Mouse (Mus musculus) heart, adult 8-10 months (tissue): ENCODE measurements at regions not wholly inside any gene's neighbourhood (a gene's known extent, or its start where the extent isn't known, plus 50 kb on each side); places are given as distances from the start of the nearest gene placed in this dataset.

ENCODE experiments used
- DNase-seq: peaks from one replicate; pipeline ENCODE4 v3.0.0; 2022; ENCODE audit warnings: low spot score

DNA sequence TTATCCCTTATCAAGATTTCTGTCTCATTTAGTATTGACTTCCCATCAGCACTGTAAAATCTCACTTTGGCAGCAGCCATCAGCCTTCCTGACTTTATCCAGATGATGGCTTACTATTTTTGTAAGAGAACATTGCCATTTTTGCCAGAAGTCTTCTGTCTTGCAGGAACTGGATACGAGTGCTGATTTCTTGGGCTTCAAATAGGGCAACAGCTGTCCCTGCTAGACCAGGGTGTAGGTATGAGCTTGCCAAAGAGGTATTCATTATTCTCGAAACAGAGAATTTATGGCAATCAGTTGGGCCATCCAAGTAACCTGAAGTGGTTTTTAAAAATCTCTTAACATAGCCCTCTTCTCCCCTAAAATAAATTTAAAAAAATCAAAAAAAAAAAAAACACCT, 254.6 kb downstream of the 9330182O14Rik start:
- DNase-seq, result no peak

DNA sequence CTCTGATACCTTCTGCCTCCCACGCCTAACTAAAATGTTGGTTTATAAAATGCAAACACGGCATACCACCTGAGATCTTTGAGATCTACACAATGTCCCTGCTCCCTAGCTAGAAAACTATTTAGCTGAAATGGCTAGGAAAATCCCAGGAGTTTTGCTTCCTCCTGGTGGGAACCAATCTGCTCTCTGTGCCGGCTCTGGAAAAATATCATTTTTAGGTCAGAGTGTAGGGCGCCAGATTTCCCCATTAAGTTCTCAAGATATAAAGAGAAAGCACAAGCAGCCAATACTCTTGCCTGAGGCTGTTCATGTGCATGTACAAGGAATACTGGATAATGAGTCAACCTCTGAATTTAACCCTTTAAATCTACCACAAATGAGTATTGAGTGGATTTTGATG, 301.0 kb downstream of the 9330182O14Rik start:
- no peak for DNase-seq

DNA sequence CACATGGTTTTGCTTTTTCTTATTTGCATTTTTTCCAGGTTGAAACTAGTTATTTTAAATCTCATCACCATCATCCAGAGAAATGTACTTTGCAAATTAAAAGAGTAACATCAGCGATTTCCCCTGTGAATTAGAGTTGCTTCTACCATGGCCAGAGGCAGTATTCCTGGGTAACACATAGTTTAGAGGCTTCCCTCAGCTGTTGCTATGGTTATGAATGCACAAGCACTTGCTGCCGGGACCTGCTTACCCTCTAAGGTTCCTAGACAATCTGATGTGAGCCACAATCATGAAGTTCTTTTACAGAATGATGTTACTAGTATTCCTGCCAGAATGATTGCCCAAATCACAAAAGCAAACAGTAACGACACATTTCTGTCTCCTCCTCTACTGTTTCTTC, 302.5 kb downstream of the 9330182O14Rik start:
- no peak for DNase-seq

DNA sequence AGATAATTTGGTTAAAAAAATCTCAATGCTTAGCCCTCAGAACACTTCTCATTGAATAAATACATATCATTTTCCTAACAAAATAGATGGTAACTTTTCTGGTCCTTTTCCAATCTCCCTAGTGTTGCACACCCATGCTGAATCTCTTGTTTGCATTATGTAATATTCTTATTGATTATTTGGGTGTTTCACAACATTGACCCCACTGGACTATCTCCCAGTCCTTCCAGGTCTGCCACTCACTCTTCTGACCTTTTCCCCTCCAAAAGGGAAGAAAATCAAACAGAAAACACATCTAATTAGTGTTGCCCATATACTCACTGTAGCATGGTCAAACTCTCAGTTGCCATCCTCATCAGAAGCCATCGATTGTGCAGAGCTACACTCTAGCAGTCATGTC, 305.7 kb downstream of the 9330182O14Rik start:
- DNase-seq, result no peak

DNA sequence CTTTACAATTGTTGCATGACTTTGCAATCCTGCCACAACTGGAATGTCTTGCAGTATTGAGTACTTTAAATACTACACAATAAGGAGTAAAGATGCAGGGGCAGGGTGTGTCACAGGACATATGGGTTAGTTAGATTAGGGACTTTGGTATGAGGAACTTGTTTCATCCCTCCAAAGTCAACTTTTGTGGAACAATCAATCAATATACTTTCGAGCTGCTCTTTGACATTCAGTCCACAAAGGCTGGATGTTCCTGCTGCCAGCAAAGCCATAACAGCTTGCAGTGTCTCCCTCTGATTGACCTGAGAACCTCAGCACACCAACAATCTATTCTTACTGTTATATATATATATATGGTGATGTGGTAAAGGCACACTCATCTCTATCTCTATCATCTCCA, 314.5 kb downstream of the 9330182O14Rik start:
- no peak for DNase-seq

DNA sequence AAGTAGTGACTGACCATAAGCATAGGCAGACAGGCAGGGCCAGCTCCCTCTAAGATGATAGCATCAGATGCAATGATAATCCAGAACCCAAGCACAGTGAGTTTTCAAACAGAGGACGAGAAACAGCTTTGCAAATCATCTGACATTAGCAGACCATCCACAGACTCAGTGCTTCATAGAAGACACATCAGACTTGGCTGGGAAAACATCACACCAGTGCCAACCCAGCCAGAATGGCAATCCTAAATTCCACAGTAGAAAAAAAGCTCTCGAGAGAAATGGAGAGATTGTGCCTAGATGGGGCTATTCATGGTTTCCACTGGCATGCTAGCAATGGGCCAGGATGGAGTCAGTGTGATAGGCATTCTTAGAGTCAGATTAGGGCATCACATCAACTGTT, 319.1 kb downstream of the 9330182O14Rik start:
- no peak for DNase-seq

DNA sequence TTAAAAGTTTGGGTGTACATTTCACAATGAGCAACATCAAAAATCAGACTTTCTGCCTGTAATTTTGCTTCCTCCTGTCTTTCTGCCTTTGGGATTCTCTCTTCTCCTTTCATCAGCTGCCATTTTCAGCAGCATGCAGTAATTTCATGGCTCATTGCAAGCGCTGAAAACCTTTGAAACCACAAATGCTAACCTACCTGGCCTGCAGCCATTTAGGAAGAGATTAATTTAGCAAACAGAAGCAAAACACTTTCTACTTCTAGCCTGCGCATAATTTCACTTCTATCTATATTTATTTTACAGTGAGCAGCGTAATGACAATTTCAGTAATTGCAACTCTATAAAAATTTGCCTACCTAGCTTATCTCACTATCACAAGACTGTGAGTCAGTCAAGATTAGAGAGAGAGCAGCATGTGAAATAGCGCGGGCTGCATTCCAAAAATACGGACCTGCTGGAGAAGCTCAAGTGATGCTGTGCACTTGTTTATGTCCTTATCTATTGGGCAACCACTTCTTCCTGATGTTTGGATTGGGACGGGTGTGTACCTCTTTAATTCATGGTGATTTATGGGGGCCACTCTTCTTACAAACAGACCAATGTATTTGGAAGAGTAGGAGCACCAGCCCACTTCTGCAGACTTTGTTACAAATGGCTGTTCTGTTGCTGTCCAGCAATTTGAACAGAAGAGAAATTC, 341.6 kb downstream of the 9330182O14Rik start:
- DNase-seq, result peak; percentile 13

DNA sequence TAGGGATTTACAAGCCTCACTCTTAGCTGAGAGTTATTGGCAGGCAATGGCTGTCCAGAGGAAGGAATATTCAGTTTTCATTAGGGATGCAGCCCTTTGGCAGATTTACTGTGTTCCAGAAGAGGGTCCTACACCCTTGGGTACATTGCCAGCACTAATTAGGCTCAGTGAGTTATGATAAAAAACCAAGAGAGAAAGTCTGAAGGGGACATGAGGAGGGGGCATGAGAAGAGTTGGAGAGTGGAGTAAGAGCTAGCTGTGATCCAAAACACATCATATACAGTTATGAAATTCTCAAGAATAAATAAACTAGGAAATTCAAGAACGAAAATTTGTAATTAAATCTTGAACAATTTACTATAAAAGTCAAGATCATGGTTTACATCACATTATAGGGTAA, 346.2 kb downstream of the 9330182O14Rik start:
- DNase-seq, result no peak

DNA sequence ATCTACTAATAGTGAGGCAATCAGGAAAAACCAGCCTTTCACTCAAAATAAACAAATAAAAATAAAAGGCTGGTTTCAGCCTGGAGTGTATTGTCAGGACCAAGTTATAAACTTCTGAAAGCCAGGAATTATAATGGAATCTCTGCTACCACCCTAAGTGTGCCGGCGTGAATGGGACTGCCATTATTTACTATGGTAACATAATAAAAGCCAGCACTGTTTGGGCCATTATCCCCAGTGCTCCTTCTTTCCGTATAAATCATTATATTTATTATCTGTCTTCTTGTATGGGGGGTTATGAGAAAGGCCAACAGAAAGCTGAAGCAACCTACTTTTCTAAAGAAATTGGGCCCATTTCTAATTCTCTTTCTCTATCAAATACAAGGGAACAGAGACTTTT, 347.1 kb downstream of the 9330182O14Rik start:
- no peak for DNase-seq

DNA sequence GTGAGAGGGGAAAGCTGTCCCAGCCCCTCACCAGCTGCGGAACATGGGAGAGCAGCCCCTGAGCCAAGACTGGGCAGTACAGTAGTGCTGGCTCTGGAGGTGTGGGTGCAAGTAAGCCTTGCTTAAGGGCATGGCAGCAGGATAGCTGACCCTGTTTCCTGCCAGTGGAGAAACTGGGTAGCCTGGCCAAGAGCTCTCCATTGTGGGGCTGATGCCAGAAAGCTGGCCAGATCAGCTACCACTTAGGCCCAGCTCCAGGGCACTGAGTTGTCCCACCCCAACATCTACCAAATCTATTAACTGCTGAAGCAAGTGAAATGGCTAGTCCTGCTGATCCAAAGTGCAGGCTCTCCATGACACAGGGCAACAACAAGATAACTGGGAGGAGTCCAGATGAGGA, 351.8 kb downstream of the 9330182O14Rik start:
- peak; percentile 10 for DNase-seq

DNA sequence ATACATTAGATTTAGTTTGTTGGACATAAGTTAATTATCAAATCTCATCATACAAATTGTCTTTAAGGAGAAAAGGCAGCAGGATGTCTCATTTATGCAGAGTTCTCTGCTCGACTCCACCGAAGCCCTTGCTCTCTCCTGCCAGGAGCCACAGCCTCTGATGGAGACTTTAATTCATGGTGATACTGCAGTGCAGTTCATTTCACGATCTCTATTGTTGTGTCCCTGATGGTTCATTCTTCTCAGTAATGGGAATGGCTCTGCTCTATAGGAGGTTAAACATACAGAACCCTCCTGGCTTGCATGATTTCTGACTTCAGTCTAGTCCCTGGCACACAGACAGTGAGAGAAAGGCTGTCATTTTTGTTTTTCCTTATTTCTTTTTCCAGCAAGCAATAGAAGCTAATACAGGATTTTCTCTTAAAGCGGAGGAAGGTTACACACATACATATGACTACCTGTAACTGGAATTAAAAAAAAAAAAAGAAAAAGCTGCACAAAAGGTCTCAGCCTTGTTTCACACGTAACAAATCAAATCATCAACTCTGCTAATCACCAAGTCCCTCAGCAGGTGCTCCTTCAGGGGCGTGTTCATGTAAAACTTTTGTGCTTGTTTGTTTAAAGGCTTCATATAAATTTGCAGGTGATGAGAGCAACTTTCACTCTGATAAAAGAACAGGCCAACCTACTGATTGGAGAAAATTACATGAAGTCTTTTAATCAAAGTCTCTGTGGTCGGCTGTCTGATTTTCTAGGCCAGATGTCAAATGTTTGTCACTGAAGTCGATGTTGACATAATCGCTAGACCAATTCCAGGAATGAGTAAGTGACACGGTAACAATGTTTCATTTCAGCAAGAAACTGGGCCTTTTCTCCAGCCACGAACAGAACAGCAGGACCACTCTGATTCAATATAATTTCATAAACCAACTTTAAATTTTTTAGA, 367.3 kb downstream of the 9330182O14Rik start:
- DNase-seq, result no peak

DNA sequence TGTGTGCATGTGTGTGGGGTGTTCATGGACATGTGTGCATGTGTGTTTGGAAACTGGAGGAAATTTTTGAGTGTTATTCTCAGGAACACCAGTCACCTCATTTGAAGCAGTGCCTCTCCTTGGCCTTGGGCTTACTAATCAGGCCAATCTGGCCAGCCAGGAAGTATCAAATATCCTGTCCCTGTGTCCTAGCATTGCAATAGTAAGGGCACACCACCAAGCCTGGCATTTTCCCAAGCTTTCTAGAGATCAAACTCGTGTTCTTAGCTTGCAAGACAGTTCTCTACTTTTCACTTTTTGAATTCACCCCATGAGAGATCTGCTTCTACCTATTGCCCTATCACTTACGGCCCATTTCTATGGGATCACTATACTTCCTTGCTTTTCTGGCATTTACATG, 376.7 kb downstream of the 9330182O14Rik start:
- DNase-seq, result no peak

DNA sequence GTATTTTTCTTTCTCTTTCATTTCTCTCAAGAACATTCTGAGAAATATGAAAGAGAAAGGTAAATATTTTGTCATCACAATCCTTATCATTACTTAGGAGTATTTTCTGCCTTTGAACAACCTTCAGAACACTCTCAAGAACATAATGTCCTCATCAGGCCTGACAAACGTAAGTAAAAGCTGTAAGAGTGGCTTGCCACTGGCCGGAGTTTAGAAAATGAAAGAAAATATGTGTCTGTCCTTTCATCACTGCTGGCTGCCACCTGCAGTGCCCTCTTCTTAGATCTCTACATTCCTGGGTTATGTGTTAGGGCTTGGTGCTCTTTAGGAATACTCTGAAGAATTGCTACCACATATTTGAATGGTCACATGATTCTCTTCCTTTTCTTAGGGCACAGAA, 390.2 kb downstream of the 9330182O14Rik start:
- no peak for DNase-seq

DNA sequence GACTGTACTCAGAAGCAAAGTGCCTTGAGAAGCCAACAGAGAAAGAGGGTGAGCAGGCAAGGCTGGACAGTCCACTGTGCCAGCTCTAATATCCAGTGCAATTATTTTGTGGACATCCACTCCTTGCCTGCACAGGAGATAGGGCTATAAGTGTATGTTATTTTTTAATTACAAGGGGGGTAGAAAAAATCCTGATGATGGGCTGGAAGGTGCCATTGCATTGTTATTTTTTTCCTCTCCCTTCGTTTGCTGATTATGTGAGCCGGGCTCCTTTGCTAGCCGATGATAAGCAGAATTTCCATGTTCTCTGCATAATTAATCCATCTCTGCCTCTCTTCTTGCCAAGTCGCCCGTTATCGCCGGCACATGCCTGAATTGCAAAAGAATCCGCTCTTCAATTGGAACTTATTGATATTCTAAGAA, 399.3 kb downstream of the 9330182O14Rik start:
- no peak for DNase-seq

DNA sequence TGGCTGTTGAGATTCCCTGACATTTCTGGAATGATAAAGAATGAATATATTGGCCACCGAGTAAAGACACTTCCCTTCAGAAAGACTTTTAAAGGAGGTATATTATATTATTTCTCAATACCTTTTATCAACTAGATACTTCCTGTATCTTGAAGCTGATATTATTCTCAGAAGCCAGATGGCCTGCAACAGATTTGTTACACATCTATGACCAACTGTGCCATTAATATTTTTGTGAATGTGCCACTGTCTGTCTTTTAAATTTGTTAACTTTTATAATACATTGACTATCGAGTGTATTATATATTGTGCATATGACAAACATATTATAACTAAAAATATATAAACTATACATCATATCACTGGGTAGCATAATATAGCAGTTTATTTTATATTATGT, 427.5 kb downstream of the 9330182O14Rik start:
- no peak for DNase-seq

DNA sequence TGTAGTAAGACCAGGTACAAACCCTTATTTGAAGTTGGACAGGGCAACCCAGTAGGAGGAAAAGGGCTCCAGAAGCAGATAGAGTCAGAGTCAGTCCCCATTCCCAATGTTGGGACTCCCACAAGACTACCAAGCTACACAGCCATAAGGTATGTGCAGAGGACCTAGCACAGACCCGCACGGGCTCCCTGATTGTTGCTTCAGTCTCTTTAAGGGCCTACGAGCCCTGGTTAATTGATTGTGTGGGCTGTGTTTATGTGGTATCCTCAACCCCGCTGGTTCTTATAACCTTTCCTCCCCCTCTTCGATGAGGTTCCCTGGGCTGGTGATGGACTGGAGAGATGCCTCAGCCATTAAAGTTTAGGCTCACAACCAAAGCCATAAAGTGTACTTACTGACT, 431.6 kb downstream of the 9330182O14Rik start:
- no peak for DNase-seq

DNA sequence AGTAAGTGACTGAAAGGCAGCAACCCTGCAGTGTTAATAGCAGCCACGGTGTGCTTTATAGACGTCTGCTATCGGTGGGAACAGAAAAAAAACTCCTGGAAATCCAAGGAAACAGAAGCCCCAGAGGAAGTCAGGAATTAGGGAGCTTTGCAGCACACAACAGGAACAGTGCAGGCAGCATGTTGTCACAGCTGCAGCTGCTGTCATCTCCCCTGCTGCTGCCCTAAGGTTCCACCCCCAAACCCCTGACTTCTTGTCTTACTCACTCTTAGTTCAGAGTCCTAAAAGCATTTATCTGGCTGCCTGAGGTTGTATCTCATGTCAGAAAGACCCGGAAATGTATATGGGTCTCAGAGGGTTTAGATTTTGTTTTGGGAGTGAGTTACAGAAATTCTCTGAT, 432.3 kb downstream of the 9330182O14Rik start:
- DNase-seq, result no peak

DNA sequence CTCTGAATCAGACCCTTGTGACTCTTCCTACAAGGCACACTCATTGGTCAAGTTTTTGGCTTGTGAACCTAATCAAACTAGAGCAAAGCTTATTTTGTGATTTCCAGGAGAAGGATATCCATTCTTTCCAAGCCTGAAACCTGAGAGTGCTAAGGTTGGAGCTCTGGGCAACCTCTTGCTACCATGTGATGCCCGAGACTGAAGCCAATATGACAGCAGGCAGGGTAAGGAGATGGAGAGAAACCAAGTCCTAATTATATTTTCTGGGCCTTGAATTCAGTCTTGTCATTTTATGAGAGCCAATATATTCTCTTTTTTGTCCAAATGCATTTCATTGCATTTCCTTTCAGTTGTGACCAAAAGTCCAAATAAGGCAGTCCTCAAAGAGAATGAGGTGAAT, 434.5 kb downstream of the 9330182O14Rik start:
- no peak for DNase-seq
